Mouse (Mus musculus) liver, embryonic 14.5 days (tissue): ENCODE results near the gene Pithd1. TPM values are rescaled to one million over a fixed set of nuclear protein-coding genes. Genes with fewer than 3 reads are reported as not detected.

Experiments
- ATAC-seq: fragments of 200-750 bp; cut with Nextera tagmentation; 2 replicates; pipeline ENCODE4 v1.8.0; 2017; ENCODE audit warnings: moderate number of reproducible peaks, mild to moderate bottlenecking, moderate library complexity; ENCODE audit not compliant: insufficient read depth
- DNase-seq, 3 experiments: peaks; one replicate each; pipeline ENCODE4 v3.0.0-alpha.2; 2012 to 2013; ENCODE audit warnings: low read depth in 3 of 3, low spot score in 3 of 3
- H3K27ac ChIP-seq: fragments of 300-500 bp; sonication (generic); 2 replicates; pipeline ENCODE4 v1.5.1; 2014; ENCODE audit warnings: moderate library complexity, mild to moderate bottlenecking, control low read depth, inconsistent platforms
- H3K27me3 ChIP-seq: fragments of 300-500 bp; sonication (generic); 2 replicates; pipeline ENCODE4 v1.6.1; 2014; ENCODE audit warnings: mild to moderate bottlenecking, low read length, moderate library complexity; ENCODE audit not compliant: control insufficient read depth, insufficient read depth
- H3K36me3 ChIP-seq: fragments of 300-500 bp; sonication (generic); replicated peaks from 2 replicates; pipeline ENCODE4 v1.6.1; 2014; ENCODE audit warnings: low read depth; ENCODE audit not compliant: control insufficient read depth, insufficient read depth
- H3K4me1 ChIP-seq, 2 experiments: fragments of 200-500 bp in 1 of 2; fragments of 300-500 bp in 1 of 2; sonication (generic) in 1 of 2; replicated peaks; 2 replicates each; pipeline ENCODE4 v1.6.1; 2012 to 2014; ENCODE audit warnings: antibody characterized with exemption in 1 of 2, inconsistent platforms in 1 of 2, low read length in 1 of 2; ENCODE audit not compliant: control insufficient read depth in 2 of 2, insufficient read depth in 2 of 2
- H3K4me2 ChIP-seq: fragments of 300-500 bp; sonication (generic); 2 replicates; pipeline ENCODE4 v1.6.1; 2014; ENCODE audit warnings: low read depth, mild to moderate bottlenecking, control low read depth, moderate library complexity
- H3K4me3 ChIP-seq, 2 experiments: fragments of 200-500 bp in 1 of 2; fragments of 300-500 bp in 1 of 2; sonication (generic) in 1 of 2; 2 replicates each; pipeline ENCODE4 v1.5.1; 2012 to 2014; ENCODE audit warnings: low read depth in 2 of 2, low read length in 2 of 2, mild to moderate bottlenecking in 2 of 2, control low read depth in 1 of 2, inconsistent platforms in 1 of 2, moderate library complexity in 1 of 2; ENCODE audit not compliant: insufficient read depth in 1 of 2
- H3K9ac ChIP-seq: fragments of 300-500 bp; sonication (generic); replicated peaks from 2 replicates; pipeline ENCODE4 v1.6.1; 2014; ENCODE audit warnings: mild to moderate bottlenecking, control low read depth, moderate library complexity
- H3K9me3 ChIP-seq: fragments of 300-500 bp; sonication (generic); 2 replicates; pipeline ENCODE4 v1.6.1; 2016; ENCODE audit warnings: low read length, mixed read lengths; ENCODE audit not compliant: control insufficient read depth
- CTCF ChIP-seq: IDR thresholded peaks from 2 replicates; pipeline ENCODE4 v1.5.1; 2016; ENCODE audit warnings: antibody characterized with exemption, low read depth, control low read depth
- EP300 ChIP-seq: IDR thresholded peaks from 2 replicates; pipeline ENCODE4 v1.6.1; 2016; ENCODE audit warnings: antibody characterized with exemption, low read depth
- whole genome bisulfite sequencing: fragments of 180-500 bp; shearing (Covaris S2); extraction: QIAGEN DNeasy Blood & Tissue Kit; methylation state at CpG from one replicate; pipeline ENCODE4 v1.1.7; 2014; ENCODE audit not compliant: insufficient replicate concordance; 5-methylcytosine and 5-hydroxymethylcytosine counted together
- polyA plus RNA-seq, 2 experiments: library from polyadenylated mRNA; depleted of rRNA in 1 of 2; stranded (reverse) in 1 of 2; unstranded in 1 of 2; fragments of >200 nt; fragmentation: Nextera tagmentation in 1 of 2; extraction: Ambion mirVana in 1 of 2; gene quantifications; 2 replicates each; pipeline versions ENCODE4 v1.2.1 to v1.2.3; 2012 to 2014

Pithd1 gene
- polyA plus RNA-seq, 2 experiments, result 49.0 to 71.2 TPM

DNA sequence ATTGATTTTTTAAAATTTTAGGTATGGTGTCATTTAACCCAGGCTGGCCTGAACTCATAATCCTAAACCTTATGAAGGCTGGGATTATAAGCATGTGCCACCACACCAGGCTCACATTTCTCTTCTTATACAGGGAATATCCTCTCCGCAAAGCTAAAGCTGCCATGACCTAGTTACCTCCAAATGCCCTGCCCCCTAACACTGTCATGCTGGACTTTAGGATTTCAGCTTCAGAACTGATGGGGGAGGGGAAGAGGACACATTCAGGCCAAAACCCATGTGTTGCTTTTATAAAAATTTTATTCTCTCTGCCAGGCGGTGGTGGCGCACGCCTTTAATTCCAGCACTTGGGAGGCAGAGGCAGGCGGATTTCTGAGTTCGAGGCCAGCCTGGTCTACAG, 6.9 kb upstream of the Pithd1 start:
- peaks cover 0 to 6% of the 10 kb centered on the region in 2 experiments; a peak in 2 of 4 replicates for H3K4me1 ChIP-seq
- no peaks in the 10 kb centered on the region; the same call in 1 of the 2 replicates for H3K9me3 ChIP-seq
- WGBS, result 86% methylated on average over 6 of the region's 6 CpGs
- H3K27ac ChIP-seq, result no peak overlapping the region
- no peak overlapping the region for H3K4me2 ChIP-seq
- ATAC-seq (no peak), DNase-seq (no peak)
- H3K27me3 ChIP-seq, result no peaks in the 10 kb centered on the region
- H3K9ac ChIP-seq, result no peak overlapping the region
- H3K4me3 ChIP-seq, result no peak overlapping the region
- TF ChIP-seq CTCF, result no peak
- TF ChIP-seq EP300, result no peak
- H3K36me3 ChIP-seq, result no peaks in the 10 kb centered on the region

DNA sequence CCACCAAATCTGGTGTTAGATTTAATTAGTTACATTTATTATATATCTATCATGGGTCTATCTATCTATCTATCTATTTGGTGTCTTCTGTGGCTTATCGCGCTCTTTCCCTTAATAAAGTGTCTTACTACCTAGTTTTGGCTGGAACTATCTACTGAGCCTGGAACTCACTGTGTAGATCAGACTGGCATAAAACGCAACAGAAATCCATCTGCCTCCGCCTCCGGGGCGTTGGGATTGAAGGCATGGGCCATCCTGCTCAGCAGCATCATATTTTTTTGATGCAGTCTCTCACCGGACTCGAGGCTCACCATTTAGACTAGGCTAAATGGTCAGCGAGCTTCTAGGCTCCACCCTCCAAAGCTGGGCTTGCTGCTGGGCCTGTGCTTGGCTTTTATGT, 650 bp upstream of the Pithd1 start:
- Histone ChIP-seq H3K9ac (peak overlapping the region; percentile 100), H3K27ac (peak overlapping the region; percentile 90), H3K36me3 (peaks cover 20% of the 10 kb centered on the region), H3K9me3 (no peaks in the 10 kb centered on the region), H3K27me3 (no peaks in the 10 kb centered on the region), H3K4me2 (peak overlapping the region; percentile 91), H3K4me3 (peak overlapping the region; percentile 89 to 99; a peak in 3 of 4 replicates), H3K4me1 (peaks cover 24 to 26% of the 10 kb centered on the region in 2 experiments)
- TF ChIP-seq CTCF, result no peak
- no peak for TF ChIP-seq EP300
- DNase-seq (no peak), ATAC-seq (no peak)
- WGBS, result 64% methylated on average over 9 of the region's 9 CpGs

DNA sequence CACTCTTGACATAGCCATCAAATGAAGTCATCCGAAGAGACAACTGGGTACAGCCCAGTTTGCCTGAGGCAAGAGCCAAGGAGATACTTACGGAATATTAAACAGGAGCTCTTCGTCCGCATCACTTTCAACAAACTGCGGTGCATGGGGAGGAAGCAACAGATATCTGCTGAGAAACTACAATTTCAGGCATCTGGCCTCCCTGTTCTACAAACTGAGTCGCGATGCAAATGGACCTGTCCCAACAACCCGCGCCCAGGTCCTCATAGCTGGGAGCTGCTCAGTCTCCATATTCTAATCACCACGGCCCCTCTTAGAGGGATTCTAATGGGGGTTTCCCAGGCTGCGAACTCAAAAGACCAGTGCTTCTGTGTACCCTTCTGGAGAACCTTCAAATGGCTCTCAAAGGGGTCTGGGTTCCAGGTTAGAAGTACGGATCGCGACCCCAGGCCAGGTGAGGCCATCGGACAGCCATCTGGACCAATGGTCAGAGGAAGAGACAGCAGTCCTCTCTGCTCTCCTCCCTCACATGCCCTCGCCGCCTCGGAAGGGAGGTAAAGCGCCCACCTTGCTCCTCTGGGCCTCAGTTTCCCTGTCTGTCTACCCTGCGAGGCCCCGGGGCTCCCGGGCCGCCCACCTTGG, 642 bp downstream of the Pithd1 start:
- ATAC-seq, result 0 out of 2 replicates have a peak, but pooled peaks have one; percentile 5
- Histone ChIP-seq H3K27ac (peak overlapping the region; percentile 90), H3K9me3 (no peaks in the 10 kb centered on the region), H3K4me1 (peaks cover 24 to 26% of the 10 kb centered on the region in 2 experiments), H3K9ac (peak overlapping the region; percentile 100), H3K4me3 (peak overlapping the region; percentile 89 to 99), H3K36me3 (peaks cover 33% of the 10 kb centered on the region), H3K27me3 (no peaks in the 10 kb centered on the region), H3K4me2 (peak overlapping the region; percentile 91)
- 8% methylated on average over 23 of the region's 23 CpGs for WGBS
- no peak for DNase-seq
- TF ChIP-seq CTCF (no peak), EP300 (no peak)

- TF ChIP-seq EP300, result no peak
- no peak for TF ChIP-seq CTCF
- peaks cover 22 to 26% of the 10 kb centered on the region in 2 experiments for H3K4me1 ChIP-seq
These were observed 1.3 kb downstream of the Pithd1 start for GRCm38 (mm10) chr4:135985769-135986168.

GRCm38 (mm10) chr4:135985193-135985592, 1.9 kb downstream of the Pithd1 start:
- TF ChIP-seq CTCF (no peak), EP300 (peak; percentile 75)
- Histone ChIP-seq H3K4me2 (peak overlapping the region; percentile 91), H3K27me3 (no peaks in the 10 kb centered on the region), H3K9ac (peak overlapping the region; percentile 100), H3K36me3 (peaks cover 40% of the 10 kb centered on the region), H3K4me1 (peaks cover 22 to 26% of the 10 kb centered on the region in 2 experiments), H3K9me3 (no peaks in the 10 kb centered on the region), H3K4me3 (peak overlapping the region; percentile 53 to 99), H3K27ac (peak overlapping the region; percentile 90)
- peak; percentile 80 for ATAC-seq
- DNase-seq, result peak; percentile 88 to 92 (median 90)
- 32% methylated on average over 5 of the region's 5 CpGs for WGBS

More at GRCm38 (mm10) chr4:135985769-135986168, 1.3 kb downstream of the Pithd1 start:
- Histone ChIP-seq H3K27ac (peak overlapping the region; percentile 90), H3K9me3 (no peaks in the 10 kb centered on the region), H3K36me3 (peaks cover 37% of the 10 kb centered on the region), H3K9ac (peak overlapping the region; percentile 100), H3K27me3 (no peaks in the 10 kb centered on the region), H3K4me2 (peak overlapping the region; percentile 91), H3K4me3 (peak overlapping the region; percentile 89 to 99)
- ATAC-seq (no peak), DNase-seq (no peak)
- WGBS, result 79% methylated on average over 7 of the region's 7 CpGs
